Mouse (Mus musculus): ENCODE results near the gene Cdc37l1.

- TF ChIP-seq ZKSCAN1 (IDR thresholded peaks at IDR 0.05; ENCODE audit: low read depth, low read length), result no peak
- no peak for TF ChIP-seq EP300 (IDR thresholded peaks at IDR 0.05; ENCODE audit: low read depth in 1 of 2, low read length in 2 of 2)
- no peak for TF ChIP-seq ETS1 (IDR thresholded peaks at IDR 0.05; ENCODE audit: low read depth, low read length)
- TF ChIP-seq MYC (IDR thresholded peaks at IDR 0.05; ENCODE audit: low read depth, low read length), result no peak
- TF ChIP-seq CTCF (IDR thresholded peaks at IDR 0.05 in 2 of 3, conservative IDR thresholded peaks at IDR 0.05 in 1 of 3; ENCODE audit: control insufficient read depth in 1 of 3, insufficient read depth in 1 of 3, low read depth in 2 of 3, low read length in 3 of 3, poor library complexity in 1 of 3, severe bottlenecking in 1 of 3), result no peak
- TF ChIP-seq ZC3H11A (IDR thresholded peaks at IDR 0.05; ENCODE audit: low read depth, low read length), result no peak
- TF ChIP-seq UBTF (IDR thresholded peaks at IDR 0.05; ENCODE audit: borderline replicate concordance, insufficient read depth, low read depth, low read length), result no peak
- TF ChIP-seq POLR2AphosphoS2 (IDR thresholded peaks at IDR 0.05; ENCODE audit: low read length), result no peak
These were observed 47.4 kb downstream of the Cdc37l1 start for GRCm38 (mm10) chr19:29037541-29037940.
